ENCODE assay signal across 14 mouse cellular contexts in the genomic region with DNA sequence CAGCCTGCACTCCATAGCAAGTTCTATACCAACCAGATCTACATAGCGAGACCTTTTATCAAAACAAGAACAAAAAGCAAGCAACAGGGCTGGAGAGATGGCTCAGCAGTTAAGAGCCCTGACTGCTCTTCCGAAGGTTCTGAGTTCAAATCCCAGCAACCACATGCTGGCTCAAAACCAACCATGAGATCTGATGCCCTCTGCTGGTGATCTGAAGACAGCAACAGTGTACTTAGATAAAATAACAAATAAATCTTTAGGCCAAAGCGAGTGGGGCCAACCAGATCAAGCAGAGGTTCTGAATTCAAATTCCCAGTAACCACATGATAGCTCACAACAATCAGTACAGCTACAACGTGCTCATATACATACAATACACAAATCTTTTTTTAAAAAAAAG. TPM values are rescaled to one million over a fixed set of nuclear protein-coding genes. Genes with fewer than 3 reads are reported as not detected.
A peak's percentile ranks its signal among the peaks of the same experiment; 100 is the strongest.
DNase-seq lines count a peak whose midpoint lies in the region; ATAC-seq and TF ChIP-seq lines count a peak whose summit lies in the region.
"Had no signal": no experiment of that assay in that cellular context is flagged by ENCODE, and none has a peak within 500 bp of the region (broad histone marks: within the 10 kb centered on the region; RNA-seq: fewer than 3 reads in every experiment).

No protein-coding gene starts in this region.

- H3K4me2 ChIP-seq in midbrain, postnatal 0 days (ENCODE audit: low read depth, low read length, poor library complexity, severe bottlenecking), result no peak overlapping the region
- H3K4me2 ChIP-seq in midbrain, embryonic 11.5 days, result no peak overlapping the region
- H3K4me2 ChIP-seq in heart, embryonic 11.5 days, result no peak overlapping the region
- H3K4me2 ChIP-seq: stomach, embryonic 15.5 days had no signal

- H3K4me3 ChIP-seq in heart, adult 2 months, result no peak overlapping the region
- H3K4me3 ChIP-seq in midbrain, postnatal 0 days (ENCODE audit: low read depth, low read length), result no peak overlapping the region
- H3K4me3 ChIP-seq in midbrain, embryonic 11.5 days (ENCODE audit: low read depth, low read length), result no peak overlapping the region
- H3K4me3 ChIP-seq in G1E (ENCODE audit: low read depth, low read length), result no peak overlapping the region
- H3K4me3 ChIP-seq in small intestine, adult 2 months (ENCODE audit: low read depth, low read length), result no peak overlapping the region
- no peak overlapping the region for H3K4me3 ChIP-seq in heart, embryonic 11.5 days (ENCODE audit: low read depth, low read length)
- H3K4me3 ChIP-seq: hindbrain, embryonic 10.5 days; stomach, embryonic 15.5 days had no signal

- no peaks in the 10 kb centered on the region for H3K27me3 ChIP-seq in heart, adult 2 months (ENCODE audit: control insufficient read depth, insufficient read depth, low read length)
- H3K27me3 ChIP-seq in midbrain, postnatal 0 days (ENCODE audit: insufficient read depth, low read length), result no peaks in the 10 kb centered on the region
- H3K27me3 ChIP-seq in midbrain, embryonic 11.5 days (ENCODE audit: control insufficient read depth, insufficient read depth, low read length), result no peaks in the 10 kb centered on the region
- H3K27me3 ChIP-seq in G1E (ENCODE audit: insufficient read depth, low read length), result no peaks in the 10 kb centered on the region
- H3K27me3 ChIP-seq in small intestine, adult 2 months (ENCODE audit: control insufficient read depth, insufficient read depth, low read length), result no peaks in the 10 kb centered on the region
- H3K27me3 ChIP-seq in heart, embryonic 11.5 days (ENCODE audit: control insufficient read depth, insufficient read depth, low read length), result no peaks in the 10 kb centered on the region
- H3K27me3 ChIP-seq: stomach, embryonic 15.5 days had no signal

- no peak for TF ChIP-seq EP300 in heart, adult 2 months (IDR thresholded peaks at IDR 0.05; ENCODE audit: insufficient read depth, low read depth, low read length)

- no peak for ATAC-seq in midbrain, postnatal 0 days (ENCODE audit: low FRiP score)
- ATAC-seq in midbrain, embryonic 11.5 days (ENCODE audit: low FRiP score), result no peak
- ATAC-seq in G1E (ENCODE audit: extremely low read depth, insufficient number of reproducible peaks, low FRiP score, poor library complexity, severe bottlenecking), result no peak
- ATAC-seq in heart, embryonic 11.5 days (replicated peaks; ENCODE audit: insufficient number of reproducible peaks, low FRiP score, low TSS enrichment), result no peak

- no peak for TF ChIP-seq POLR2A in heart, adult 2 months (IDR thresholded peaks at IDR 0.05; ENCODE audit: insufficient read depth, low read depth, low read length)
- TF ChIP-seq POLR2A in small intestine, adult 2 months (IDR thresholded peaks at IDR 0.05; ENCODE audit: low read depth, low read length), result no peak

- no peak for DNase-seq in heart, adult 2 months
- no peak for DNase-seq in heart, postnatal 10 days
- no peak for DNase-seq in midbrain, postnatal 0 days (ENCODE audit: low spot score)
- no peak for DNase-seq in midbrain, embryonic 11.5 days (ENCODE audit: low spot score, missing footprints)
- DNase-seq in G1E (ENCODE audit: low spot score), result no peak
- DNase-seq in urinary bladder, postnatal 4 days (ENCODE audit: low spot score in 2 of 2), result no peak
- DNase-seq: cerebellum, adult 8-10 months; kidney, adult 2 months; lung, adult 2 months; right cerebral cortex, postnatal 4 days had no signal

- peak; percentile 49 for TF ChIP-seq CTCF in heart, adult 2 months (IDR thresholded peaks at IDR 0.05)
- peak; percentile 38 for TF ChIP-seq CTCF in midbrain, postnatal 0 days (IDR thresholded peaks at IDR 0.05)
- TF ChIP-seq CTCF in G1E (IDR thresholded peaks at IDR 0.05; ENCODE audit: low read depth, low read length), result 0 out of 2 replicates have a peak, but pooled peaks have one; percentile 16
- TF ChIP-seq CTCF in small intestine, adult 2 months (IDR thresholded peaks at IDR 0.05; ENCODE audit: extremely low read depth, insufficient read length, insufficient replicate concordance, low read depth, low read length), result peak; percentile 32; the same call in 1 of the 2 replicates

- no peak overlapping the region for H3K27ac ChIP-seq in heart, adult 2 months
- H3K27ac ChIP-seq in midbrain, postnatal 0 days (ENCODE audit: low read depth, low read length), result no peak overlapping the region
- no peak overlapping the region for H3K27ac ChIP-seq in midbrain, embryonic 11.5 days (ENCODE audit: low read depth, low read length)
- H3K27ac ChIP-seq in small intestine, adult 2 months (ENCODE audit: insufficient read depth, low read depth, low read length), result no peak overlapping the region
- H3K27ac ChIP-seq in heart, embryonic 11.5 days (ENCODE audit: low read depth, low read length), result no peak overlapping the region
- H3K27ac ChIP-seq: hindbrain, embryonic 10.5 days; stomach, embryonic 15.5 days had no signal

- WGBS in heart, adult 2 months, result 93% methylated on average over 4 of the region's 4 CpGs
- 95% methylated on average over 4 of the region's 4 CpGs for WGBS in midbrain, postnatal 0 days
- WGBS in midbrain, embryonic 11.5 days, result 91% methylated on average over 4 of the region's 4 CpGs
- WGBS in small intestine, adult 2 months, result 93% methylated on average over 4 of the region's 4 CpGs
- 94% methylated on average over 4 of the region's 4 CpGs for WGBS in heart, embryonic 11.5 days (ENCODE audit: insufficient replicate concordance)

- no peak overlapping the region for H3K9ac ChIP-seq in heart, adult 2 months (ENCODE audit: low read depth, low read length)
- H3K9ac ChIP-seq in midbrain, postnatal 0 days (replicated peaks; ENCODE audit: low read length, poor library complexity, severe bottlenecking), result no peak overlapping the region
- no peak overlapping the region for H3K9ac ChIP-seq in midbrain, embryonic 11.5 days (ENCODE audit: low read length)
- no peak overlapping the region for H3K9ac ChIP-seq in heart, embryonic 11.5 days (ENCODE audit: low read depth, low read length)
- H3K9ac ChIP-seq: stomach, embryonic 15.5 days had no signal

- H3K79me2 ChIP-seq in heart, adult 2 months (replicated peaks; ENCODE audit: control insufficient read depth, insufficient read depth, low read length), result peaks cover 3% of the 10 kb centered on the region; the same call in 1 of the 2 replicates

- intact Hi-C loops in heart, adult 2 months (cut with DNase I), result loop anchor here (10.0 kb wide), 1 partner anchor 274 kb away; no protein-coding TSS in a partner anchor
- intact Hi-C loops in heart, postnatal 10 days (cut with DNase I), result no loop called here

- H3K36me3 ChIP-seq in heart, adult 2 months (ENCODE audit: control insufficient read depth, insufficient read depth, low read length), result peaks cover 4% of the 10 kb centered on the region
- H3K36me3 ChIP-seq in midbrain, postnatal 0 days (ENCODE audit: insufficient read depth, low read length), result peaks cover 5% of the 10 kb centered on the region; the same call in 1 of the 2 replicates
- H3K36me3 ChIP-seq in midbrain, embryonic 11.5 days (ENCODE audit: control insufficient read depth, insufficient read depth, low read length), result no peaks in the 10 kb centered on the region
- peaks cover 30% of the 10 kb centered on the region for H3K36me3 ChIP-seq in G1E (replicated peaks)
- peaks cover 11% of the 10 kb centered on the region for H3K36me3 ChIP-seq in small intestine, adult 2 months (ENCODE audit: control insufficient read depth, insufficient read depth, low read length)
- no peaks in the 10 kb centered on the region for H3K36me3 ChIP-seq in heart, embryonic 11.5 days (ENCODE audit: control insufficient read depth, insufficient read depth, low read length)

- no peaks in the 10 kb centered on the region for H3K9me3 ChIP-seq in midbrain, postnatal 0 days (ENCODE audit: low read length)
- no peaks in the 10 kb centered on the region for H3K9me3 ChIP-seq in midbrain, embryonic 11.5 days (ENCODE audit: control insufficient read depth, low read length)
- H3K9me3 ChIP-seq in G1E (replicated peaks), result no peaks in the 10 kb centered on the region
- no peaks in the 10 kb centered on the region for H3K9me3 ChIP-seq in heart, embryonic 11.5 days (replicated peaks; ENCODE audit: control insufficient read depth, low read length)
- H3K9me3 ChIP-seq: hindbrain, embryonic 10.5 days; stomach, embryonic 15.5 days had no signal

- peaks cover 2% of the 10 kb centered on the region for H3K4me1 ChIP-seq in heart, adult 2 months (ENCODE audit: control insufficient read depth, insufficient read depth, low read length)
- peaks cover 3% of the 10 kb centered on the region; the same call in 1 of the 2 replicates for H3K4me1 ChIP-seq in midbrain, postnatal 0 days (ENCODE audit: insufficient read depth, low read length)
- H3K4me1 ChIP-seq in midbrain, embryonic 11.5 days (ENCODE audit: control insufficient read depth, insufficient read depth, low read length), result peaks cover 5% of the 10 kb centered on the region
- H3K4me1 ChIP-seq in G1E (ENCODE audit: insufficient read depth, low read depth, low read length), result peaks cover 17% of the 10 kb centered on the region
- H3K4me1 ChIP-seq in small intestine, adult 2 months (ENCODE audit: control insufficient read depth, insufficient read depth, insufficient read length, low read length), result peaks cover 10% of the 10 kb centered on the region
- peaks cover 9% of the 10 kb centered on the region for H3K4me1 ChIP-seq in heart, embryonic 11.5 days (ENCODE audit: control insufficient read depth, insufficient read depth, low read length)

RNA-seq across cellular contexts. Expression of gene Tiprl, which starts 6.1 kb away (rescaled TPM):
- total RNA-seq in heart, adult 2 months (2021), result 10 to 100 TPM; 36.1 to 37.2 TPM
- 17.6 and 22.5 TPM in 2 replicates for polyA plus RNA-seq in heart, adult 2 months (2012; rRNA removed)
- 10 to 100 TPM; 49.4 to 50.8 TPM for total RNA-seq in heart, postnatal 10 days (2021)
- total RNA-seq in midbrain, postnatal 0 days (2014; rRNA removed), result 27.0 and 41.3 TPM in 2 replicates
- 140 and 144 TPM in 2 replicates for polyA plus RNA-seq in midbrain, postnatal 0 days (2015; fragmentation: Nextera tagmentation; extraction: Ambion mirVana)
- polyA plus RNA-seq in midbrain, embryonic 11.5 days (2014; fragmentation: Nextera tagmentation; extraction: Ambion mirVana), result 103 and 113 TPM in 2 replicates
- total RNA-seq in G1E (2014; fragmentation: Nextera tagmentation) (75.8 and 90.2 TPM in 2 replicates), G1E (2017) (37.5 and 66.8 TPM in 2 replicates)
- 11.0 and 12.4 TPM in 2 replicates for polyA plus RNA-seq in G1E (2012)
- polyA plus RNA-seq in small intestine, adult 2 months (2012; rRNA removed), result 11.3 and 19.2 TPM in 2 replicates
- 78.4 and 87.6 TPM in 2 replicates for polyA plus RNA-seq in heart, embryonic 11.5 days (2014; fragmentation: Nextera tagmentation; extraction: Ambion mirVana)

RNA-seq across cellular contexts. Expression of gene Sft2d2, which starts 36.5 kb away (rescaled TPM):
- 10 to 100 TPM; 14.1 to 14.9 TPM for total RNA-seq in heart, adult 2 months (2021)
- 19.7 and 33.9 TPM in 2 replicates for polyA plus RNA-seq in heart, adult 2 months (2012; rRNA removed)
- 10 to 100 TPM; 16.8 to 18.4 TPM for total RNA-seq in heart, postnatal 10 days (2021)
- 10.5 and 11.0 TPM in 2 replicates for total RNA-seq in midbrain, postnatal 0 days (2014; rRNA removed)
- polyA plus RNA-seq in midbrain, postnatal 0 days (2015; fragmentation: Nextera tagmentation; extraction: Ambion mirVana), result 3.8 and 5.1 TPM in 2 replicates
- 8.7 and 9.1 TPM in 2 replicates for polyA plus RNA-seq in midbrain, embryonic 11.5 days (2014; fragmentation: Nextera tagmentation; extraction: Ambion mirVana)
- total RNA-seq in G1E (2014; fragmentation: Nextera tagmentation) (41.2 and 41.9 TPM in 2 replicates), G1E (2017) (36.9 and 41.6 TPM in 2 replicates)
- polyA plus RNA-seq in G1E (2012), result 3.9 and 4.0 TPM in 2 replicates
- 44.6 and 85.4 TPM in 2 replicates for polyA plus RNA-seq in small intestine, adult 2 months (2012; rRNA removed)
- polyA plus RNA-seq in heart, embryonic 11.5 days (2014; fragmentation: Nextera tagmentation; extraction: Ambion mirVana), result 21.9 and 29.3 TPM in 2 replicates
